Mouse (Mus musculus): Measurements from ENCODE around the gene Dkk3.

DNA sequence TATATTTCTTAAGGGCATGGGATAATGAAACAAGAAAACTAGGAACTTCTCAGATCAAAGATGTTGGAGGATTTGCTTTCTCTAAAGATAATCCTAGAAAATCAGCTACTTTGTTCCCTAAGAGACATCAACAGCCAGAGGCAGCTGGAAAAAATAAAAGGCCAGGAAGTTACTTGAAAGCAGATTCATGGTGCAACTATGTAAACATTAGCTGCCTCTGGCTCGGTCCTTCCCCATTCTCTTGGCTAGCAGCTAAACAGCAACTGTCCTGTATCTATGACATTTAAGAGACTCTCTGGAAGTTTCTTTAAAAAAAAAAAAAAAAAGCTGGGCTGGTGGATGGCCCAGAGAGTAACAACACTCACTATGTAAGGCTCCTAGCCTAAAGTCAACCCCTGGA, 3.7 kb downstream of the Dkk3 start:
- no peak for TF ChIP-seq CTCF (IDR thresholded peaks at IDR 0.05; ENCODE audit: low read depth, low read length)
- no peak for TF ChIP-seq POLR2A (IDR thresholded peaks at IDR 0.05; ENCODE audit: extremely low read depth, insufficient read depth, low read length)

Data from liver, adult 2 months (tissue).